ENCODE assay signal across 23 mouse cellular contexts in the genomic region with DNA sequence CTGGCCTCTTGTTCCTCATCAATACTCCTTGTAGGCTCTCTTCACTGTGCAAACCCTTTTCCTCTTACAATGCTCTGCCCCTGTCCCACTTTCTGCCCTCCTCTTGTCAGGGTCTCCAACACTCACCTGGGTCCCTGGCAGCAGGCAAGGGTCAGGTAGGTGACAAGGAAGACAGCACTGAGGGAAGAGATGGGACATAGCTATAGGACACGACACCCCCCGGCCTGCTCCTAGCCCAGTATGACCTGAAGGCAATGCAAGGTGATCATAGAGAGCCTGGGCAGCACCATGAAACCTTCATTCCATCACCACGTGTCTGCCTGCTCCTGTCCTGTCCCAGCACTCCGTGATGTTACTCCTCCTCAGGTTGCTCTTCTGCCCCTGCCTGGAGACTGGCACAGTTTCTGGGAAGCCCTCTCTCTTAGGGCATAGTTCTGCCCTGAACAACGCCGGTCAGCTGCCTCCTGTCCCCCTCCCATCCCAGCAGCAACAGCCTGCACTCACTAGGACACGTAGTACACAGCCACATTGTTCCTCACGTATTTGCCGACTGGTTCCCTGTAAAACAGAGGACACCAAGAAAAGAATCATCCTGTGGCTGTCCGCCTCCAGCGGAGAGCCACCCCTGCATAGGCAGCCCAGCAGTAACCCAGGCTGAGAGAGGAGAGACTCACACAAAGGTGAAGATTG. TPM values are rescaled to one million over a fixed set of nuclear protein-coding genes. Genes with fewer than 3 reads are reported as not detected.
DNase-seq lines count a peak whose midpoint lies in the region; ATAC-seq and TF ChIP-seq lines count a peak whose summit lies in the region.
"Had no signal": no experiment of that assay in that cellular context is flagged by ENCODE, and none has a peak within 500 bp of the region (broad histone marks: within the 10 kb centered on the region; RNA-seq: fewer than 3 reads in every experiment).

No protein-coding gene starts in this region.

- no peaks in the 10 kb centered on the region for H3K27me3 ChIP-seq in intestine, embryonic 16.5 days (replicated peaks; ENCODE audit: control insufficient read depth, insufficient read depth, low read length)
- no peaks in the 10 kb centered on the region for H3K27me3 ChIP-seq in intestine, postnatal 0 days (replicated peaks; ENCODE audit: control insufficient read depth, insufficient read depth, low read length)
- no peaks in the 10 kb centered on the region for H3K27me3 ChIP-seq in lung, embryonic 14.5 days (ENCODE audit: insufficient read depth, low read length)
- H3K27me3 ChIP-seq: embryonic facial prominence, embryonic 15.5 days; hindbrain, embryonic 15.5 days; liver, embryonic 15.5 days; Patski had no signal

- peaks cover 8% of the 10 kb centered on the region; the same call in 1 of the 2 replicates for H3K36me3 ChIP-seq in intestine, embryonic 16.5 days (ENCODE audit: control insufficient read depth, insufficient read depth, low read length)
- peaks cover 62% of the 10 kb centered on the region for H3K36me3 ChIP-seq in intestine, postnatal 0 days (ENCODE audit: control insufficient read depth, insufficient read depth)
- H3K36me3 ChIP-seq in lung, embryonic 14.5 days (ENCODE audit: insufficient read depth) = peaks cover 59% of the 10 kb centered on the region

- H3K4me2 ChIP-seq in intestine, embryonic 16.5 days (ENCODE audit: low read depth, low read length) = no peak overlapping the region
- H3K4me2 ChIP-seq in intestine, postnatal 0 days (replicated peaks; ENCODE audit: low read depth) = no peak overlapping the region
- H3K4me2 ChIP-seq in lung, embryonic 14.5 days = no peak overlapping the region
- H3K4me2 ChIP-seq: embryonic facial prominence, embryonic 15.5 days; hindbrain, embryonic 15.5 days; liver, embryonic 15.5 days had no signal

- ATAC-seq in frontal cortex, adult (ENCODE audit: low TSS enrichment) = 0 out of 2 replicates have a peak, but pooled peaks have one; percentile 10
- no peak for ATAC-seq in intestine, embryonic 16.5 days
- ATAC-seq in intestine, postnatal 0 days = no peak
- ATAC-seq in lung, embryonic 14.5 days (ENCODE audit: insufficient read depth) = no peak
- ATAC-seq: CD4-positive, CD25-positive, alpha-beta regulatory T cell, adult 4 months; Patski had no signal

- H3K9me3 ChIP-seq in intestine, embryonic 16.5 days (ENCODE audit: control insufficient read depth, low read length) = no peaks in the 10 kb centered on the region
- H3K9me3 ChIP-seq in intestine, postnatal 0 days (ENCODE audit: control insufficient read depth) = no peaks in the 10 kb centered on the region
- H3K9me3 ChIP-seq in lung, embryonic 14.5 days (ENCODE audit: low read depth, low read length) = no peaks in the 10 kb centered on the region
- H3K9me3 ChIP-seq: embryonic facial prominence, embryonic 15.5 days; forebrain, embryonic 10.5 days; hindbrain, embryonic 15.5 days; liver, embryonic 15.5 days had no signal

- no peak overlapping the region for H3K4me3 ChIP-seq in intestine, embryonic 16.5 days (ENCODE audit: low read length)
- no peak overlapping the region for H3K4me3 ChIP-seq in intestine, postnatal 0 days (ENCODE audit: low read depth, low read length)
- H3K4me3 ChIP-seq in lung, embryonic 14.5 days (ENCODE audit: low read depth, low read length) = no peak overlapping the region
- H3K4me3 ChIP-seq: embryonic facial prominence, embryonic 15.5 days; forebrain, embryonic 10.5 days; hindbrain, embryonic 15.5 days; liver, embryonic 15.5 days had no signal

- no peak for TF ChIP-seq CTCF in intestine, postnatal 0 days (IDR thresholded peaks at IDR 0.05; ENCODE audit: low read depth)
- no peak for TF ChIP-seq CTCF in lung, embryonic 14.5 days (IDR thresholded peaks at IDR 0.05; ENCODE audit: low read depth)

- H3K9ac ChIP-seq in intestine, embryonic 16.5 days (ENCODE audit: low read depth, low read length) = no peak overlapping the region
- H3K9ac ChIP-seq in intestine, postnatal 0 days (ENCODE audit: low read depth, low read length) = no peak overlapping the region
- no peak overlapping the region for H3K9ac ChIP-seq in lung, embryonic 14.5 days
- H3K9ac ChIP-seq: embryonic facial prominence, embryonic 15.5 days; hindbrain, embryonic 15.5 days; liver, embryonic 15.5 days had no signal

- 0 out of 2 replicates have a peak overlapping the region, but pooled peaks have one; percentile 17 for H3K27ac ChIP-seq in intestine, embryonic 16.5 days (ENCODE audit: low read length)
- no peak overlapping the region for H3K27ac ChIP-seq in intestine, postnatal 0 days (ENCODE audit: low read depth, low read length)
- H3K27ac ChIP-seq in lung, embryonic 14.5 days (ENCODE audit: low read depth) = peak overlapping the region; percentile 84
- H3K27ac ChIP-seq: forebrain, embryonic 10.5 days; hindbrain, embryonic 15.5 days had no signal

- peaks cover 45% of the 10 kb centered on the region for H3K4me1 ChIP-seq in intestine, embryonic 16.5 days (ENCODE audit: control insufficient read depth, insufficient read depth, low read length)
- H3K4me1 ChIP-seq in intestine, postnatal 0 days (replicated peaks; ENCODE audit: control insufficient read depth, insufficient read depth, low read length) = peaks cover 27% of the 10 kb centered on the region
- H3K4me1 ChIP-seq in lung, embryonic 14.5 days (ENCODE audit: insufficient read depth) = peaks cover 35% of the 10 kb centered on the region

- WGBS in intestine, embryonic 16.5 days = 89% methylated on average over 11 of the region's 11 CpGs
- WGBS in intestine, postnatal 0 days = 89% methylated on average over 11 of the region's 11 CpGs
- WGBS in lung, embryonic 14.5 days = 83% methylated on average over 11 of the region's 11 CpGs

- DNase-seq in frontal cortex, postnatal 10 days (ENCODE audit: low spot score in 2 of 2) = no peak
- no peak for DNase-seq in lung, embryonic 14.5 days
- no peak for DNase-seq in lung, adult 18-20 months
- DNase-seq in spleen, adult 18-20 months = no peak
- DNase-seq: adrenal gland, adult 8-10 months; cerebellum, postnatal 14 days; gastrocnemius, postnatal 14 days; heart, postnatal 36 days; kidney, adult 11 months; kidney, postnatal 25 days; layer of hippocampus, adult 9-11 months; right cerebral cortex, postnatal 4 days; thymus, postnatal 25 days had no signal

RNA-seq across cellular contexts. Expression of a gene that starts 7.7 kb away (rescaled TPM):
- 139 and 148 TPM in 2 replicates for polyA plus RNA-seq in intestine, embryonic 16.5 days (2015; fragmentation: Nextera tagmentation; extraction: Ambion mirVana)
- polyA plus RNA-seq in intestine, postnatal 0 days (2015; fragmentation: Nextera tagmentation; extraction: Ambion mirVana) = 103 and 107 TPM in 2 replicates
- 103 and 104 TPM in 2 replicates for polyA plus RNA-seq in lung, embryonic 14.5 days (2014; fragmentation: Nextera tagmentation; extraction: Ambion mirVana)

RNA-seq across cellular contexts. Expression of a gene that starts 7.9 kb away (rescaled TPM):
- polyA plus RNA-seq in intestine, embryonic 16.5 days (2015; fragmentation: Nextera tagmentation; extraction: Ambion mirVana) = 246 and 256 TPM in 2 replicates
- 130 and 136 TPM in 2 replicates for polyA plus RNA-seq in intestine, postnatal 0 days (2015; fragmentation: Nextera tagmentation; extraction: Ambion mirVana)
- polyA plus RNA-seq in lung, embryonic 14.5 days (2014; fragmentation: Nextera tagmentation; extraction: Ambion mirVana) = 233 and 236 TPM in 2 replicates

RNA-seq across cellular contexts. Expression of a gene that starts 12.9 kb away (rescaled TPM):
- polyA plus RNA-seq in intestine, embryonic 16.5 days (2015; fragmentation: Nextera tagmentation; extraction: Ambion mirVana) = 77.3 and 79.8 TPM in 2 replicates
- 47.4 and 49.1 TPM in 2 replicates for polyA plus RNA-seq in intestine, postnatal 0 days (2015; fragmentation: Nextera tagmentation; extraction: Ambion mirVana)
- polyA plus RNA-seq in lung, embryonic 14.5 days (2014; fragmentation: Nextera tagmentation; extraction: Ambion mirVana) = 25.5 and 29.8 TPM in 2 replicates

RNA-seq across cellular contexts. Expression of a gene that starts 14.1 kb away (rescaled TPM):
- 2.6 and 2.7 TPM in 2 replicates for polyA plus RNA-seq in intestine, embryonic 16.5 days (2015; fragmentation: Nextera tagmentation; extraction: Ambion mirVana)
- polyA plus RNA-seq in intestine, postnatal 0 days (2015; fragmentation: Nextera tagmentation; extraction: Ambion mirVana) = 0.78 and 0.93 TPM in 2 replicates
- 0.18 and 0.57 TPM in 2 replicates for polyA plus RNA-seq in lung, embryonic 14.5 days (2014; fragmentation: Nextera tagmentation; extraction: Ambion mirVana)
- polyA plus RNA-seq: embryonic facial prominence, embryonic 15.5 days; hindbrain, embryonic 15.5 days; midbrain, postnatal 0 days had no signal

RNA-seq across cellular contexts. Expression of a gene that starts 56.6 kb away (rescaled TPM):
- 556 and 575 TPM in 2 replicates for polyA plus RNA-seq in intestine, embryonic 16.5 days (2015; fragmentation: Nextera tagmentation; extraction: Ambion mirVana)
- polyA plus RNA-seq in intestine, postnatal 0 days (2015; fragmentation: Nextera tagmentation; extraction: Ambion mirVana) = 528 and 529 TPM in 2 replicates
- polyA plus RNA-seq in lung, embryonic 14.5 days (2014; fragmentation: Nextera tagmentation; extraction: Ambion mirVana) = 365 and 370 TPM in 2 replicates
